Mouse (Mus musculus): Measurements from ENCODE around the gene Dcun1d4.
"Not testable (repeated sequence)": the region's sequence is repeated elsewhere in the genome, so short reads cannot be mapped to it uniquely, and the experiment has no call there.

The Dcun1d4 gene

GRCm38 (mm10) chr5:73547252-73547651 lies 66.5 kb downstream of the Dcun1d4 start:
- DNase-seq (ENCODE audit: low read depth, low spot score), result no peak

DNA sequence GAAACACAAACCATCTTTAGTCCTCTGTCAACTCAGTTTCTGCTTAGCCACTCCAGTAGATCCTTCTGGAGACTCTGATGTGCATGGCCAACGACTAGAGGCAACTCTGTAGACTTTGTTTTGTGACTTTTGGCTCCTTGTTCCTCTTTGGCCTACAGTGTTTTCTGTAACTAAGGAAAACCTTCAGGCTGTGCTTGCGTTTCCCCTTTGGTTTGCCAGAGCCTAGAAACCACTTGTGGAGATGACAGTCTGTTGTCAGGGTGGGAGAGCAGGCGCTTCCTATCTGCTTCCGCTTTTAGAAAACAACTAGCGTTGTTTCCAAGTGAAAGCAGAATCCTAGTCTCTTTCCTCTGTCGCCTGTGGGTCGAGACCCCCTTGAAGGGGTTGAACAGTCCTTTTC lies 67.4 kb downstream of the Dcun1d4 start:
- no peak for DNase-seq (ENCODE audit: low read depth, low spot score)

DNA sequence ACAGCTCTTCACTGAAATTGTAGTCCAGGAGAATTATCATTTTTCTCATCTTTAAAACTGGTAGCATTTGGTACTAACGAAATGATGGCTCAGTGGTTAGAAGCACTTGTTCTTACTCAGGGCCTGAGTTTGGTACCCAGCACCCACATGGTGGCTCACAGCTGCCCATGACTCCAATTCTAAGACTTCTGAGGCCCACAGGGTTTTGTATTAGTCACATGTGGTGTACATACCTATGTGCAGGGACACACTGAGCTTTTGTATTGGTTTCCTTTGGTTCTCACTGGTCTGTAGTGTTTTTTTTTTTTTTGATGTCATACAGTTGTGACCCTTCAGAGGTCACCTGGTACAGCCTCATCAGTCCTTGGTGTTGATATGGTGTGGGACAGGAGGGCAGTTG lies 68.0 kb downstream of the Dcun1d4 start:
- DNase-seq (ENCODE audit: low read depth, low spot score), result no peak

- DNase-seq (ENCODE audit: low read depth, low spot score), result no peak
These were observed 71.0 kb downstream of the Dcun1d4 start for GRCm38 (mm10) chr5:73551836-73552235.

GRCm38 (mm10) chr5:73553903-73554302 lies 73.1 kb downstream of the Dcun1d4 start:
- no peak for DNase-seq (ENCODE audit: low read depth, low spot score)

DNA sequence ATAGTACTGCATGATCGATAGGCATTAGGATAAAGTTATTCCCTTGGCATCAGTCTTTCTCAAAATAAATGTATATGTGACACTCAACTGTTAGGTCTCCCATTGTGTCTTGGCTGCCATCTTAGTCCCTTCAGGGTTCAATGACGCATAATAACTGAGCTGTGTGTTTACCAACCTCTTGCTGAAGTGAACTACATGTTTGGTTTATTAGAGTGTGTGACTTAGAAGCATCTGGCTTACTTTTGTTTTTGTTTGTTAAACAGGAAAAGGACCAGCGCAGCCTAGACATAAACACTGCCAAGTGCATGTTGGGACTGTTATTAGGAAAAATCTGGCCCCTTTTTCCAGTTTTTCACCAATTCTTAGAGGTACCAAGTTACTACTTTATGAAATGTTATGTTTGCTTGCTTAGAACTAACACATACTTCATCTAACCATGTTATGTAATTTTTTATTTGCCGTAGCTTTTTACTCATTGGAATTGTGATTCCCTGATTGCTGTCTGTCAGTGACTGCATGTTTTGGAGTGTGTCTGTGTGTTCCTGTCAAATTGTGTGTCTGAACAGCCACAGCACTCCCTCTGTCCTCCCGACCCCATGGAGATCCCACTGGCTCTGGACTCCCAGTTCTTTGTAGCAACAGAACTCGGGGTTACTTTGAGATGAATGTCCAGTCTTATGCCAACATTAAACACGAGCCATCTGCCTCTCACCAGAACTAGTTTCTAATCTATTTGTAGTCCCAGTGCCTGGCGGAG lies 74.5 kb downstream of the Dcun1d4 start:
- DNase-seq (ENCODE audit: low read depth, low spot score), result no peak

GRCm38 (mm10) chr5:73556733-73557425 lies 76.1 kb downstream of the Dcun1d4 start:
- no peak for DNase-seq (ENCODE audit: low read depth, low spot score)

- no peak for DNase-seq (ENCODE audit: low read depth, low spot score)
These were observed 78.0 kb downstream of the Dcun1d4 start for GRCm38 (mm10) chr5:73558756-73559155.

DNA sequence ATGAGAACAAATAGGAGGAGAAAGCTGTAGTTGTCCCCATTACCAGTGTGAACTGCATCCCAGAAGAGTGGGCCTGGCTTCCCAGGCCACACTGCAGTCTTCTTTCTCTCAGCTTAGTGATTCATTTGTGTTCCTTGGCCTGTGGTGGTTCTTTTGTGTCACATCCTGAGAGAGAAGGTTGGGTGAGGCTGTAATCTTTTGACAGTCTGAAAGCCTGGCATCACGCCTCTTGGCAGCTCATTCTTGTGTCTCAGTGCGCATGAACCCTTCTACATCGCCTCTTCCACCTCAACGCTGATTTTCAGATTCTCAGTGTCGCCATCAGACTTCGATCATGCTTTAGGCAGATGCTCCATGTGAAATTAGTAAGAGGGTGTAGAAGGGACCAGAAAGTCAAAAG lies 83.2 kb downstream of the Dcun1d4 start:
- no peak for DNase-seq (ENCODE audit: low read depth, low spot score)

- no peak for DNase-seq (ENCODE audit: low read depth, low spot score)
These were observed 85.3 kb downstream of the Dcun1d4 start for GRCm38 (mm10) chr5:73566119-73566518.

- DNase-seq (ENCODE audit: low read depth, low spot score), result no peak
These were observed 86.1 kb downstream of the Dcun1d4 start for GRCm38 (mm10) chr5:73566892-73567291.

DNA sequence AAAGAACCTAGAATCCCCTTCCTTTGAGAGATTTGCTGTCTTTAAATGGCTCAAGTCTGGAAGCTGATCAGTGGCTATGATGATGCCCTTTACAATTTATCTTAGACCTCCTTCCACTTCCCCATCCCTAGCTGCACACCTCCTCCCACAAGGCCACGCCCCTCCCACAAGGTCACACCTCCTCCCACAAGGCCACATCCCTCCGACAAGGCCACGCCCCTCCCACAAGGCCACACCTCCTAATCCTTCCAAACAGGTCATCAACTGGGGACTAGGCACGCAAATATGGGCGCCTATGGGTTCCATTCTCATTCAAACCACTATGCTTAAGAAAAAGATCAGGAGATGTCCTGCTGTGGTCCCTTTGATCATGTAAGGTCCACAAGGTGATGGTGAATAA lies 88.4 kb downstream of the Dcun1d4 start:
- DNase-seq (ENCODE audit: low read depth, low spot score), result no peak

GRCm38 (mm10) chr5:73571395-73572156 lies 90.8 kb downstream of the Dcun1d4 start:
- no peak for DNase-seq (ENCODE audit: low read depth, low spot score)

DNA sequence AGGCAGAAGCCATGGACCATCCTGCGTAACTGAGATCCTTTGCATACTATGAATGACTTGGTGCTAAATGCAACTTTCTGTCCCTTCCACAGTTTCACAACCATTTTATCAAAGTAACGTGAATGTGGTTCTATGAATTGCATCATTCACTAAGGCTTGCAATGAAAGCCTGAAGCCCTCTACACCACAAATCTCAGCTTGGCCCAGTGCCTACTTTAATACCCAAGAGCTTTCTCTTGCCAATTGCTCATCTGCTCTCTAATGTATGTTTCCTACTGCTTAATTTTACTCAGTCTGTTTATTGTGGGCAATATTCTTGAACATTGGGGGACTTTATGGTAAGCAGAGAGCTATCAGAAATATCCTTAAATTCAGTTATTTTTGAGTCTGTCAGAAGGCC lies 92.0 kb downstream of the Dcun1d4 start:
- no peak for DNase-seq (ENCODE audit: low read depth, low spot score)

GRCm38 (mm10) chr5:73573789-73574188 lies 93.0 kb downstream of the Dcun1d4 start:
- no peak for DNase-seq (ENCODE audit: low read depth, low spot score)

- DNase-seq (ENCODE audit: low read depth, low spot score), result no peak
These were observed 93.8 kb downstream of the Dcun1d4 start for GRCm38 (mm10) chr5:73574616-73575015.

DNA sequence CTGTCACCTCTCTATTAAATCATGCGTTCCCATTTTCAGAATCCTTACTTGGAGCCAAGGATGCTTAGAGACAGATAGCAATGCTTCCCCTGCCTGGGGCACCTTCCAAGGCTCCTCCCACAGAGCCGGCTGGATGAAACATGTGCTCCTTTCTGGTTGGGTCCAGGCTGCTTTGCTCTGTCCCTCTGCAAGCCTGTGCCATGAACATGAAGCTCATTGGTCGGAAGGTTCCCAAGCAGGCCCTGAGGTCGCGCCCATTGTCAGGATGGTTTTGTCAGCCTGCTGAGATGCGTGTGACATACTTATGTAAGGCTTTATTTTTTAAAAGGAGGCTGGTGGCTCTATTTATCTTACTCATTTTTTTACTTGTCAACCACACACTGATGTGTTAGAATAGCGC lies 95.9 kb downstream of the Dcun1d4 start:
- no peak for DNase-seq (ENCODE audit: low read depth, low spot score)

GRCm38 (mm10) chr5:73578131-73578530 lies 97.3 kb downstream of the Dcun1d4 start:
- no peak for DNase-seq (ENCODE audit: low read depth, low spot score)

GRCm38 (mm10) chr5:73584011-73584410 lies 103.2 kb downstream of the Dcun1d4 start:
- DNase-seq (ENCODE audit: low read depth, low spot score), result not testable (repeated sequence)

DNA sequence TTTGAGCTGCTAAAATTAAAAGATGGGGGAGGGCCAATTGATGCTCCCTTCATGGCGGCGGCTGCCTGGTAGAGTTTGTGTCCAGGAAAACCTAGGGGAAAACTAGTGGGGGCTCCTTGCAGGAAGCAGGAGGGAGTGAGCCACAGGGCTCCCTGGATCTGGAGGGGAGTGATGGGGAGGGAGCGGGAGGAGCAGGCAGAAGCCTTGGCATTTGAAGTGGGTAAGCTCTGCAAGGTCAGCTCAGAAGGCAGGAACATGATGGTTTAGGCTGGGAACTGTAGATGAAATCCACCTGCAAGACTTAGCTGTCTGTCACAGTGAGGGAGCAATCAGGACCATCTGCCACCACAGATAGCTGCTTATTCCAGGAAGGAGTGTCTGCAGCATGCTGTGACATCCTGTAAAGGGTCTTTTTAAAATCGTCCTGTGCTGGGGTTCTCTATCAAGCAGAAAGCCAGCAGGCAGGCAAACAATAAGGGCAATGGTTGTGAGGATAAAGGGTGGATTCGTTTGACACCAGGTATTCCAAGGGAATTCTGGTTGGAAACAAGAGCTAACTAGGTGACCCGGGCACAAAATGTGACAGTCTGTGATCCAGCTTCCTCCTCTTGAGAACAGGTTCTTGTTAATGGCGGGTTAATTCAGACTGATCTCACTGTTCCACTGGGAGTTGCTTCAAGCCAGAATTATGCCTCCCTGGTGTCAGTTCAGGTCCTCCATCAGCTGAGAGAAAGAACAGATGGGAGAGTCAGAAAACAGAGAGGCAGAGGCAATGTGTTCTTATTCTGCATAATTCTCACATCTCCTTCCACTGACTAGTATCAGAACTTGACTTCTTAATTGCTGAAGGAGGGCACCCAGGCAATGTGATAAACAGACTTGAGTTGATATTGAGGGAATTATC lies 104.7 kb downstream of the Dcun1d4 start:
- no peak for DNase-seq (ENCODE audit: low read depth, low spot score)

GRCm38 (mm10) chr5:73586597-73586996 lies 105.8 kb downstream of the Dcun1d4 start:
- DNase-seq (ENCODE audit: low read depth, low spot score), result no peak
